Mouse (Mus musculus) spleen, adult 2 months (tissue): ENCODE data around the gene Gm4450. TPM values are rescaled to one million over a fixed set of nuclear protein-coding genes. Genes with fewer than 3 reads are reported as not detected.
"Not testable (repeated sequence)": the region's sequence is repeated elsewhere in the genome, so short reads cannot be mapped to it uniquely, and the experiment has no call there.

Experiments used
- DNase-seq, 2 experiments: peaks; one replicate each; pipeline versions ENCODE4 v3.0.0 to v3.0.0-alpha.2; 2012 to 2021; ENCODE audit warnings: low spot score in 2 of 2, low read depth in 1 of 2
- H3K27ac ChIP-seq: fragments of 200-500 bp; 2 replicates; pipeline ENCODE4 v1.5.1; 2012; ENCODE audit warnings: low read length, inconsistent platforms; ENCODE audit not compliant: insufficient read depth
- H3K27me3 ChIP-seq: fragments of 200-500 bp; 2 replicates; pipeline ENCODE4 v1.6.1; 2012; ENCODE audit warnings: mild to moderate bottlenecking, moderate library complexity, low read length, inconsistent platforms; ENCODE audit not compliant: control insufficient read depth, insufficient read depth
- H3K36me3 ChIP-seq: fragments of 200-500 bp; 2 replicates; pipeline ENCODE4 v1.6.1; 2012; ENCODE audit warnings: mild to moderate bottlenecking, low read length, inconsistent platforms; ENCODE audit not compliant: control insufficient read depth, insufficient read depth
- H3K4me1 ChIP-seq: fragments of 200-500 bp; 2 replicates; pipeline ENCODE4 v1.6.1; 2011; ENCODE audit warnings: inconsistent platforms; ENCODE audit not compliant: control insufficient read depth, insufficient read depth, insufficient read length
- H3K4me3 ChIP-seq: fragments of 200-500 bp; 2 replicates; pipeline ENCODE4 v1.5.1; 2011; ENCODE audit warnings: mild to moderate bottlenecking, inconsistent platforms; ENCODE audit not compliant: insufficient read depth, insufficient read length; ENCODE audit errors: extremely low read depth
- CTCF ChIP-seq: fragments of 200-500 bp; IDR thresholded peaks from 2 replicates; pipeline ENCODE4 v1.5.1; 2011; ENCODE audit warnings: mild to moderate bottlenecking, inconsistent platforms; ENCODE audit not compliant: insufficient read depth, insufficient read length, insufficient replicate concordance; ENCODE audit errors: extremely low read depth
- POLR2A ChIP-seq: fragments of 200-500 bp; IDR thresholded peaks from 2 replicates; pipeline ENCODE4 v1.6.1; 2011; ENCODE audit warnings: low read depth, low read length, inconsistent platforms
- WGBS: fragments of 180-500 bp; shearing (Covaris S2); methylation state at CpG from one replicate; pipeline ENCODE4 v1.1.7; 2018; 5-methylcytosine and 5-hydroxymethylcytosine counted together
- polyA plus RNA-seq: library from polyadenylated mRNA; depleted of rRNA; stranded (reverse); fragments of >200 nt; gene quantifications from 2 replicates; pipeline ENCODE4 v1.2.3, GENCODE M21; 2012

Gene Gm4450
- polyA plus RNA-seq, 1 experiment: 0.18 TPM

DNA sequence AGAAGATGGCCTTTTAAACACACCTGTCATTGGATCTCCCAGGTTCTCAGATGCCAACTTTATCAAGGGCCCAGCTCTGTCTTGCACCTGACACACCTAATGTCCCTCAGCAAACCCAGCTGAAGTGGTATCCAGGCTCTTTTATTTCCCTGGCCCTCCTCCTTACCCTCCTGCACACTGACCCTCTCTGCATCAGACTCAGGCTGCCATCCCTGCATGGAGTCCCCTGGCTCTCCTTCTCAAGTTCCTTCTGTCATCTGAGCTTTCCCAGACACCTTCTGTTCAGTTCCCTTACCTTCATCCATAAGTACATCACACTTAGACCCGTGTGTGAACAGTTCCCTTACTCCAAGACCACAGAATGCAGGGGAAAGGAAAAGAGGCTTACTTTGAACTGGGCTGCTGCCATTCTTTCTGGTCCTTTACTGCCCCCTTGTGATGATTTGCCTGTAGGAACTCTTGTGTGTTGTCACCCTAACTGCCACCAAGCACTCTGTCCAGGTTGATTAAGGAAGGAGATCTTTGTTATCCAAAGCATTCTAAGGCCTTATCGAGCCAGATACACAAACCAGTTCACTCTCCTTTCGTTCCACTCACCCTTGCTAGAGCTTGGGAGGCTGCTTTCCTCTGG lies 13.7 kb downstream of the Gm4450 start:
- H3K4me3 ChIP-seq, H3K36me3 ChIP-seq, H3K4me1 ChIP-seq, H3K27me3 ChIP-seq, DNase-seq, H3K27ac ChIP-seq: not testable (repeated sequence)
- TF ChIP-seq CTCF: peak; percentile 5; the same call in 1 of the 2 replicates
- 0% methylated on average over 3 of the region's 3 CpGs for WGBS

DNA sequence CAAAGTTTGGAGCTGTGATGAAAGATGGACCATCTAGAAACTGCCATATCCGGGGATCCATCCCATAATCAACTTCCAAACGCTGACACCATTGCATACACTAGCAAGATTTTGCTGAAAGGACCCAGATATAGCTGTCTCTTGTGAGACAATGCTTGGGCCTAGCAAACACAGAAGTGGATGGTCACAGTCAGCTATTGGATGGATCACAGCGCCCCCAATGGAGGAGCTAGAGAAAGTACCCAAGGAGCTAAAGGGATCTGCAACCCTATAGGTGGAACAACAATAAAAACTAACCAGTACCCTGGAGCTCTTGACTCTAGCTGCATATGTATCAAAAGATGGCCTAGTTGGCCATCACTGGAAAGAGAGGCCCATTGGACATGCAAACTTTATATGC lies 14.7 kb downstream of the Gm4450 start:
- H3K36me3 ChIP-seq, DNase-seq, H3K27me3 ChIP-seq, H3K4me1 ChIP-seq, H3K4me3 ChIP-seq, H3K27ac ChIP-seq: not testable (repeated sequence)
- 36% methylated on average over 3 of the region's 3 CpGs for WGBS

DNA sequence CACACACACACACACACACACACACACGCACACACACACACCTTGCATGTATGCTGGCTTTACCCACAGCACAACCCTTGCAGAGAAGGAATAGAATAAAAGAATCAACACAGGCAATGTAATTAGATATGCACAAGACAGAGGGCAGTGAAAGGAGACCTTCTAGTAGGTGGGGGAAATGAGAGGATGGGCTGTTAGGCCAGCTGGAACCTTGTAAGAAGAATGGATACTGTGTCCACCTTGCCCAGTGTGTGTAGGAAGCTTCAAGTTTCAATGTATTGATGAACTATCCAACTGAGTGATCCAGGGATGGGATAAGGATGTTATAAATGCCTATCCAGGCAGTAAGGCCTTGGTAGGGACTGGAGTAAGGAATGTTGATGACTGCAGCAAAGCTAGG lies 21.9 kb downstream of the Gm4450 start:
- Histone ChIP-seq H3K4me3 (no peak overlapping the region), H3K4me1 (no peaks in the 10 kb centered on the region; the same call in 1 of the 2 replicates), H3K27me3 (no peaks in the 10 kb centered on the region), H3K27ac (no peak overlapping the region), H3K36me3 (no peaks in the 10 kb centered on the region)
- DNase-seq: no peak
- TF ChIP-seq POLR2A (no peak), CTCF (no peak)
- WGBS: 75% methylated on average over 1 of the region's 1 CpGs

DNA sequence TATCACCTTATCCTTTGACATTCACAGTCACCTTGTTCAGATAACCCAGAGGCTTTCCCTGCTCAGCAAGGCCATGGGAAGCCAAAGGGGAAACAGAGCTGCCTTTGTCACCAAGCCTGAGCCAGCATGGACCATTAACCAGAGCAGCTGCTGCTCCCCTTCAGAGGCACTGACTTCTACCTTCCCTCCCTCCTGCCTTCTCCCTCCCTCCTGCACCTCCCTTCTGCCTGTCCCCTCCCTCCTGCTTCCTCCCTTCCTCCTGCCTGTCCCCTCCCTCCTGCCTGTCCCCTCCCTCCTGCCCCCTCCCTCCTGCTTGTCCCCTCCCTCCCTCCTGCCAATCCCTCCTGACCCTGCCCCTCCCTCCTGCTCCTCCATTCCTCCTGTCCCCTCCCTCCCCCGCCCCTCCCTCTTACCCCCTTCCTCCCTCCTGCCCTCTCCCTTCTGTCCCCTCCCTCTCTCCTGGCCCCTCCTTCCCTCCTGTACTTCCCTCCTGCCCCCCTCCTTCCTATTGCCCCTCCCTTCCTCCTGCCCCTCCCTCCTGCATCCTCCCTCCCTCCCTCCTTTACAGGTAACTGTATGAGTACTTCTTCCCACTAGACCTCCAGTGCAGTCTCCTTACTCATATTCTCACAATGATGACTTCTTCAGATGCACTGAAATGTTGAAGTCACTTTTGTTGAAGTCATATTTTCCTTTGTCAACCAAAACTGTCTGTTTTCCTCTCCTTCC lies 22.7 kb downstream of the Gm4450 start:
- no CpG with 5 or more reads among the region's 1 CpGs for WGBS
- Histone ChIP-seq H3K4me3 (no peak overlapping the region), H3K27ac (no peak overlapping the region), H3K36me3 (no peaks in the 10 kb centered on the region), H3K4me1 (no peaks in the 10 kb centered on the region; the same call in 1 of the 2 replicates), H3K27me3 (no peaks in the 10 kb centered on the region)
- DNase-seq: no peak
- no peak for TF ChIP-seq CTCF
- TF ChIP-seq POLR2A: no peak

DNA sequence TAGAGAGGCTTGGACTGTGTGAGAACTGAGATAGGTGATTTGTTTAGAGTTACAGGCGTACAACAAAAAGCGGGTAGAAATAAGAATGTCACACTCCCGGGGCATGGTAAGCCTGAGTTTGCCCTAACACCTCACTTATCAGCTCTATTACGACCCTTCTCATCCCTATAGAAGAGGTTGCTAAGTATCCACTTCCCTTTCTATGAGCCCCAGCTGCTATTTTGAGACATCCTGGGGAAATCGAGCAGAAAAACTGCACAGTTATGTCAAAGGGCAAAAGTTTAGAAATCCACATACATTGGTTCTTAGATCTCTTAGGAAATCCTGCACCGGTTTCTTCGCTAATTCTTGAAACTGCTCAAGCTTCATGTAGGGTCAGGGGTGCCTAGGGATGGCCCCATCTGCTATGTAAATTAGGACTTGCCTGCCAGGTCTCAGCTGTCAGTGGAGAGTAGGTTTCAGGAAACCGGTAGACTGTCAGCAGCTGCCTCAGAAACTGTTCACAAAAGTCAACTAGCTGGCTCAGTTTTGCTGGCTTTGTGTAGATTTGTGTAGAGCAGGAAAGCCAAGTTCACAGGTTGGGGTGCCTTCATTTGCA lies 27.9 kb downstream of the Gm4450 start:
- Histone ChIP-seq H3K27me3 (peaks cover 9% of the 10 kb centered on the region), H3K27ac (no peak overlapping the region), H3K4me1 (peaks cover 15% of the 10 kb centered on the region), H3K36me3 (no peaks in the 10 kb centered on the region), H3K4me3 (no peak overlapping the region)
- DNase-seq: no peak
- 6% methylated on average over 8 of the region's 8 CpGs for WGBS
- TF ChIP-seq CTCF (no peak), POLR2A (no peak)

DNA sequence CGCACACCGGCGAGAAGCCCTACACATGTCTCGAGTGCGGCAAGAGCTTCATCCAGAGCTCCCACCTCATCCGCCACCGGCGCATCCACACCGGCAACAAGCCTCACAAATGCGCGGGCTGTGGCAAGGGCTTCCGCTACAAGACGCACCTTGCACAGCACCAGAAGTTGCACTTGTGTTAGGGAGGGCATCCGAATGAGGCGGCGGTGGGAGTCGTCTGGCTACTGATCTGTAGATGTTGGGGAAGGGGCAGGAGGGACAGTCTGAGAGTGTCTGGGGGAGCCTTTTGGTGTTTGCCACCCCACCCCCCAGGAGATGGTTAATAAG lies 28.5 kb downstream of the Gm4450 start:
- no peak for TF ChIP-seq POLR2A
- Histone ChIP-seq H3K4me1 (peaks cover 15% of the 10 kb centered on the region), H3K36me3 (no peaks in the 10 kb centered on the region), H3K27ac (no peak overlapping the region), H3K4me3 (peak overlapping the region; percentile 81), H3K27me3 (peaks cover 9% of the 10 kb centered on the region)
- DNase-seq: no peak
- WGBS: under 1% methylated on average over 17 of the region's 17 CpGs

DNA sequence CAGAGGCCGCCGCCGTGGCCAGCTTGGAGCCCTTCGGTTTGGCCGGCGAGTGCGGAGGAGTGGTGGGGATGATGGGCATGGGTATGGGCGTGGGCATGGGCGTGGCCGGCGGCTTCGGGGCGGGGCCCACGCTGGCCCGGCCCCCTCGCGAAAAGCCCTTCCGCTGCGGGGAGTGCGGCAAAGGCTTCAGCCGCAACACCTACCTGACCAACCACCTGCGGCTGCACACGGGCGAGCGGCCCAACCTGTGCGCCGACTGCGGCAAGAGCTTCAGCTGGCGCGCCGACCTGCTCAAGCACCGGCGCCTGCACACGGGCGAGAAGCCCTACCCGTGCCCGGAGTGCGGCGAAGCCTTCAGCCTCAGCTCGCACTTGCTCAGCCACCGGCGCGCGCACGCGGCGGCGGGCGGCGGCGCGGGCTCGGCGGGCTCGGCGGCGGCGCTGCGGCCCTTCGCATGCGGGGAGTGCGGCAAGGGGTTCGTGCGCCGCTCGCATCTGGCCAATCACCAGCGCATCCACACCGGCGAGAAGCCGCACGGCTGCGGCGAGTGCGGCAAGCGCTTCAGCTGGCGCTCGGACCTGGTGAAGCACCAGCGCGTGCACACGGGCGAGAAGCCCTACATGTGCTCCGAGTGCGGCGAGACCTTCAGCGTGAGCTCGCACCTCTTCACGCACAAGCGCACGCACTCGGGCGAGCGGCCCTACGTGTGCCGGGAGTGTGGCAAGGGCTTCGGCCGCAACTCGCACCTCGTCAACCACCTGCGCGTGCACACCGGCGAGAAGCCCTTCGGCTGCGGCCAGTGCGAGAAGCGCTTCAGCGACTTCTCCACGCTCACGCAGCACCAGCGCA lies 29.1 kb downstream of the Gm4450 start:
- Histone ChIP-seq H3K27me3 (peaks cover 9% of the 10 kb centered on the region), H3K4me1 (peaks cover 15% of the 10 kb centered on the region), H3K27ac (no peak overlapping the region), H3K36me3 (no peaks in the 10 kb centered on the region), H3K4me3 (peak overlapping the region; percentile 81)
- DNase-seq: peak; percentile 29 to 50
- 1% methylated on average over 109 of the region's 110 CpGs for WGBS
- TF ChIP-seq POLR2A: no peak
- no peak for TF ChIP-seq CTCF
